Mouse (Mus musculus) adrenal gland (tissue): ENCODE measurements around the gene Myh6.
"Not testable (repeated sequence)": the region's sequence is repeated elsewhere in the genome, so short reads cannot be mapped to it uniquely, and the experiment has no call there.

Experiments
- intact Hi-C: fragments of 180-260 bp; cut with DNase I; formaldehyde crosslinking; loops from one replicate; pipeline ENCODE4 v1.15.1; 2025
- long read RNA-seq, 2 experiments: library from polyadenylated mRNA; unstranded; transcript quantifications; one replicate each; pipeline ENCODE4 v2.0.0; 2020; ENCODE audit warnings: borderline replicate concordance in 1 of 2; ENCODE audit not compliant: insufficient replicate concordance in 1 of 2

Myh6 gene
- long read RNA-seq, experiment 1, result 0 reads
- long read RNA-seq, experiment 2, result 0 reads

DNA sequence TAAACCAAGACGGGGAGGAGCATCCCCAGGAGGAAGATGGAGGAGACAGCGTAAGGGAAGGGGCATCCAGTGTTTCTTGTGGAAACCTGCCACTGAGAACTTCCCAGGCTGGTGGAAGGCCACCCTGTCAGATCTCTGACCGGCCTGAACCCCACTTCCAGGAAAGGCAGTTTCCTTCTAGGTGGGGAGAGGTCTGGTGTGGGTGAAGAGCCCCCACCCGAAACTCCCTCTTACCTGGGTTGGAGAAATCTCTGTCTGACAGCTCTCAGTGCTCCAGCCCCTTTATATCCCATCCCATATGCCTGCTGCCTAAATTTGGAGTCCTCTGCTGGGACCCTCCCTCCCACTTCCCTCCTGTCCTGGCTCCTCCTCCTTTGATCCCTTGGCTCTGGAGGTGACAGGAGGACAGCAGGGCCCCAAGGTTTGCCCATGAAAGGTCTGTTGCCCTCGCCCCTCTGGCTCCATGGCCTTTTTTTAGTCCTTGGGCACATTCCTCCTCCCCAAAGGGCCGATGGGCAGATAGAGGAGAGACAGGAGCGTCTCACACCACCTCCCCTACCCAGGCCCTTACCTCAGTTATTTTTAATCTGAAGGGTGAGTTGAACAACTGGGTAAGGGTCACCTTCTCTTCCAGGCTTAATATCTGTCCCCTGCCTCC is at the start of gene Myh6:
Gene Myh6, minus strand, starts transcription at position 608 of the 658 bp plus-strand sequence.
- intact Hi-C loops, result no loop called here

DNA sequence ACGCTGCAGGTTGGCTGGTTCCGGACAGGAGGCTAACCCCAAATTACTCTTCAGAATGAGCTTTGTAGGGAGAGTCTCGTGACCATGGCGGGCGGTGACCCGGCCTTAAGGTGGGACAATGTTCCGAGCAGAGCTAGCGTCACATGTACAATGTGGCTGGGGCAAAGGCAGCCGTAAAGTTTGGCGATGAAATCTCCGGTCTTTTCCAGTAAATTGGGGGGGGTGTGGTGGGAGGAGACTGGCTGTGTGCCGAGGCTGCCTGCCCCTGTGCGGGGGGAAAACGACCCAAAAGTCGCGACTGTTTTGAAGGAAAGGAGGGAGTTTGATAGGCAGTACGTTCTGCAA is 49.0 kb upstream of the Myh6 start:
- intact Hi-C loops, result loop anchor here (2.0 kb wide), 2 partner anchors 121 to 173 kb away; no protein-coding TSS in a partner anchor

DNA sequence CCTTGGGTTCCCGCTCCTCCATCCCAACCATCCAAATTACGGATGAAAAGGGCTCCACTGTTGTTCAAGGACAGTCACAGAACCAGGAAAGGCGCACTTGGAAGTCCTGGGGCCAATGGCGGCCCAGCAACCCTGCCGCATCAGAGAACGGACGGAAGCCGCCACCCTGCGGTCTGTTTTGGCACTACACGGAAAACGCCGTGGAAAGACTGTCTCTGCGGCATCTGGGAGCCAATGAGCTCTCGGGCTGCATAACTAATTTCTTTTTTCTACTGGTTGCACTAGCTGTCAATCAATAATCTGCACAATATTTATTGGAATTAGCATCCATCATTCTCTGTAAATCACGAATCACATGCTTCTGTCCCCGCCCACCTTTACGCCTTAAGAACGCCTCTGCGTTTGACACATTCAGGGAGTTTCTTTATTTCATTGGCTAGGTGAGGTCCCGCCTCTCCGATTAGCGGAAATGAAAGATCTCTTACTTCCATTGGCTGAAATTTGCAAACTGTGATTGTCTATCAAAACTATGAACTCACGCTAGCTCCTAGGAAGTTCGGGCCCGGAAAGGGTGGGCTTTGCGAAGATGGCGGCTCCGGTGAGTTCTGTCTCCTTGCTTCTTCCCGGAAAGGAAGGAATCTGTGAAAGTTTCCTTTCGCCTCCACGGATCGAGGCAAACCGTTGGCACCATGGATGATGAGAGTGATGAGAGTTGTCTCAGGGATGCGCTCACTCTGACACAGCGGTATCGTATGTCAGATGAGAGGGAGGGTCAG is 48.5 kb upstream of the Myh6 start, which contains the start of gene Ngdn:
Gene Ngdn, plus strand, starts transcription at position 464 of the 776 bp plus-strand sequence.
- intact Hi-C loops, result loop anchor here (2.0 kb wide), 2 partner anchors 120 to 172 kb away; no protein-coding TSS in a partner anchor

DNA sequence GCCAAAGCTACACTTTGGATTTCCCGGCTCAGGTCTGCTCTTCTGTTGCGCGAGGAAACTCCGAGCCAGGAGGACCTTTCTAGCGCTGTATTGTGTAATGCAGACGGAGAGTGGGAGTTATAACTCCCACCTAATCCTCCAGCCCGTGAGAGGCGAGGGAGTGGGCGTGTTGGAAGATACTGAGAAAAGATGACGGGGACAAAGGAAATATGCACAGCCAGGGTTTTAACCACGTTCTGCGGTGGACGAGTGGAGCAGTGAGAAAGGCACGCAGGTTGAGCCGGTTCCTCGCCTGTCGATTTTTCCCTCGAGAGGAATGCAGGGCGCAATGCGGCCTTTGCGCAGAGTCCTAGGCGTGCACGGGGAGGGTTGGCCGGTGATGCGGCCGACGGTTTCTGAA is 47.9 kb upstream of the Myh6 start:
- intact Hi-C loops, result loop anchor here (2.0 kb wide), 2 partner anchors 120 to 172 kb away; no protein-coding TSS in a partner anchor

- intact Hi-C loops, result no loop called here
Observed at GRCm38 (mm10) chr14:55011116-55011515, 44.4 kb upstream of the Myh6 start.

GRCm38 (mm10) chr14:55008417-55008816 is 41.7 kb upstream of the Myh6 start:
- intact Hi-C loops, result no loop called here

- intact Hi-C loops, result no loop called here
Observed at GRCm38 (mm10) chr14:55007120-55007908, 40.6 kb upstream of the Myh6 start.

DNA sequence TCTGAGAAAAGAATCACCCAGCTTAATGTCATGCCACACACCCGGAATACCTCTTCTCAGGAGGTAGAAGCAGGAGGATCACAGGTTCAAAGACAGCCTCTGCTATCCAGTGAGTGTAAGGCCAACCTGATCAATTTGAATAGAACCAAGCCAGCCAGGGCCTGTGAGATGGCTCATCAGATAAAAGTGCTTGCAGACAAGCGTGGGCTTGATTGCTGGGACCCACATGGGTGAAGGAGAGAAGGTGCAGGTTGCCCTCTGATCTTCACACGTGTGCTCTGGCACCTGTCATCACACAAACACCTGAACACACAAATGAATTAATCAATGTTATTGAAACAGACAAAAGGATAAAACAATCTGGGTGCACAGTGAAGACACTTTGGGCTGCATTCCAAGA is 39.8 kb upstream of the Myh6 start:
- intact Hi-C loops, result no loop called here

- intact Hi-C loops, result no loop called here
Observed at GRCm38 (mm10) chr14:55005967-55006366, 39.2 kb upstream of the Myh6 start.

DNA sequence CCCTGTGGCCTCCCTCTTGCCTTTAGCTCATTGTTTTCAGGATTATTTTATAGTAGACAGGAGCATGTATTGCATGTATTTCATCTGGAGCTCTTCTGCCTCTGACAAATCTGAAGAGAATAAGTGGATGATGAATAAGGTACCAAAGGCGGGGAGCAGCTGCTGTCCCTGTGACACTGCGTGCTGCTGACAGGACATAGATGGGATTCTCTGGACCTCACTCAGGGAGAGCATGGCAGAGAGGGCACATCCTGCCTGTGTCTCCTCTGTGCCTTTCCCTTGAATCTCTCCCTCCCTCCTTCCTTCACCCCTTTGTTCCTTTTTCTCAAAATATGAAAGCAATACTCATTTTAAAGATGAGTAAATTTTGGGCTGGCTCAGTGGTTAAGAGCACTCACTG is 38.8 kb upstream of the Myh6 start:
- intact Hi-C loops, result no loop called here

DNA sequence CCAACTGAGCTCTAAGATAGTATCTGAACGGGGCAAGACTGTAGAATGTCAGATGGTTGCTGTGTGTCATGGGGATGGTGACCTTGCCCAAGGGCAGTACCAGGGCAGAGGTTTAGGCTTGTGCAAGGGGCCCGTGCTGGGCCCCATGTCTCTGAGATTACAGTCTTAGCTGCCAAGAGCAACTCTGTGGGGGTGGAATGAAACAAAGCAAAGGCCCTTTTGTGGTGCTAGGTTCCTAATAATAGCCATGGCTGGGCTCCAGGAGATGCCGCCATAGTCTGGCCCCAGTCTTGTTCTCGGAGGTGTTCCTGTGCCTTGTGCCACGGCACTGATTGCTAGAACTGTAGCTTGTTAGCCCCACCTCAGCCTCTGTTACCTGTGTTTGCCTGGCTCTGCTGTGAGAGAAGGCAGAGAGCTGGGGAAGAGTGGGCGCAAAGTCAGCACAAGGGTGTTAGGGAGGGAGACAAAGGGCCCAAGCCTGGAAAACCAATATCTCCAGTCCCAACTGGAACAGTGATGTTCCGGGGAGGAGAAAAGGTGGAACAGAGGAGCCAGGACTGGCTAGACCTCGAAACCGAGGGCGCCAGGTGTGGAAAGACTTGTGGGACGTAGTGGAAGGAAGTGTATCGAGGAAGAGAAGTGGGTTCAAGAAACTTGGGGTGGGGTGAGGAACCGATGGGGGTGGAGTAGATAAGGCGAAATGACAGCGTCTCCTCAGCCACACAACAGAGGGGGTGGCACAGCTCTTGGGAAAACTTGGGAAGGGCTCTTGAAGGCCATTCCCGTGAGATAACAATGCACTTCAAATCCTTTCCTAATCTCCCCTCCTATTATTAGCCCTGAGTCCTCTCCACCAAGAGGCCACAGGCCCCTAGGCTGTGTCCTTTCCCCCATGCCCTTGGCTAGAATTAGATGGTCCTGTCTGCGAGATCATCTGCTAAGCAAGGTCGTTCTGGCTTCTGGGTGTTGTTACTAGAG is 37.4 kb upstream of the Myh6 start:
- intact Hi-C loops, result no loop called here

GRCm38 (mm10) chr14:55002687-55003120 is 36.0 kb upstream of the Myh6 start:
- intact Hi-C loops, result no loop called here

- intact Hi-C loops, result no loop called here
Observed at GRCm38 (mm10) chr14:55001938-55002686, 35.4 kb upstream of the Myh6 start.

GRCm38 (mm10) chr14:55001446-55001845 is 34.7 kb upstream of the Myh6 start:
- intact Hi-C loops, result no loop called here

DNA sequence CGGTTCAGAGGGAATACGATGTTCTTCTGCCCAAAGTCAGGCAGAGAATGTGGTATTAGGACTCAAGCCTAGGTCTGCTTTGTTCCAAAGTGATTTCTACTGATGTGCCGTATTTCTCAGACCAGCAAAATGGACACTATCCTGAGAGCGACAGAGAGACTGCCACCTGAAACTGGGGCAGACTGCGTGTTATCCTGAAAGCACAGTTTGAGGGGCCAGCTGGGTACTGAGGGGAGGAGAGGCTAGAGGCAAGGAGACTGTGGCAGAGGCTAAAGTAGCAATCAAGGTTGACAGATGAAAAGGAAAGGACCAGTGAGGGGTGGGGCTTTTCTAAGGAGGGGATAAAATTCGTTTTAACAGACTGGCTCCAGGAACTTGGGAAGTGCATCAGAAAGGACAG is 34.1 kb upstream of the Myh6 start:
- intact Hi-C loops, result no loop called here

GRCm38 (mm10) chr14:54999868-55000267 is 33.1 kb upstream of the Myh6 start:
- intact Hi-C loops, result not testable (repeated sequence)

DNA sequence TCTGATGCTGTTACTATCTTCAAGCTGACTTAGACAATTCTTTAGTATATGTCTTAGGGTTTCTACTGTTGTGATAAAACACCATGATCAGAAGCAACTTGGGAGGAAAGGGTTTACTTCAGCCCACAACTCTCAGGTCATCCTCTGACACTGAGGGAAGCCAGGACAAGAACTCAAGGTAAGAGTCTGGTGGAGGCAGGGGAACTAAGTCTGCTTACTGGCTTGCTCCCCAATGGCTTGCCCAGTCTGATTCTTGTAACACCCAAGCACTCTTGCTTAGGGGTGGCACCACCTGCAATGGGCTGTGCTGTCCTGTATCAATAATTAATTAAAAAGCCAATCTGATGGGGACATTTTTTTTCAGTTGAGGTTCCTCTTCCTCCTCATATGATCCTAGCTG is 32.0 kb upstream of the Myh6 start:
- intact Hi-C loops, result no loop called here

- intact Hi-C loops, result no loop called here
Observed at GRCm38 (mm10) chr14:54997297-54997696, 30.6 kb upstream of the Myh6 start.

GRCm38 (mm10) chr14:54996793-54997192 is 30.1 kb upstream of the Myh6 start:
- intact Hi-C loops, result no loop called here
